Mouse (Mus musculus): ENCODE results near the gene Ptch2. TPM values are rescaled to one million over a fixed set of nuclear protein-coding genes. Genes with fewer than 3 reads are reported as not detected.

The Ptch2 gene
- polyA plus RNA-seq, 1 experiment from 2014 or later = 3.6 TPM

- WGBS = 89% methylated on average over 18 of the region's 18 CpGs
Observed at GRCm38 (mm10) chr4:117107813-117108523, 12.1 kb downstream of the Ptch2 start.

GRCm38 (mm10) chr4:117108524-117108849 is 12.6 kb downstream of the Ptch2 start:
- H3K27ac ChIP-seq (ENCODE audit: low read length) = no peak overlapping the region
- H3K4me3 ChIP-seq (ENCODE audit: low read depth, low read length) = no peak overlapping the region
- no peak overlapping the region for H3K9ac ChIP-seq (replicated peaks; ENCODE audit: low read depth)
- no peaks in the 10 kb centered on the region for H3K4me1 ChIP-seq (ENCODE audit: insufficient read depth, low read depth, low read length)
- TF ChIP-seq EP300 (IDR thresholded peaks at IDR 0.05) (no peak), CTCF (IDR thresholded peaks at IDR 0.05) (no peak)
- no peak for ATAC-seq
- no peaks in the 10 kb centered on the region for H3K36me3 ChIP-seq (ENCODE audit: insufficient read depth, low read length)
- H3K27me3 ChIP-seq (replicated peaks; ENCODE audit: insufficient read depth, low read length) = no peaks in the 10 kb centered on the region
- no peak for DNase-seq (ENCODE audit: low spot score)
- no peak overlapping the region for H3K4me2 ChIP-seq (replicated peaks; ENCODE audit: low read depth, low read length)
- 97% methylated on average over 6 of the region's 6 CpGs for WGBS
- H3K9me3 ChIP-seq (ENCODE audit: low read length) = no peaks in the 10 kb centered on the region

More at GRCm38 (mm10) chr4:117107813-117108523, 12.1 kb downstream of the Ptch2 start:
- no peak overlapping the region for H3K4me2 ChIP-seq (replicated peaks; ENCODE audit: low read depth, low read length)
- no peak overlapping the region for H3K9ac ChIP-seq (replicated peaks; ENCODE audit: low read depth)
- H3K4me1 ChIP-seq (ENCODE audit: insufficient read depth, low read depth, low read length) = no peaks in the 10 kb centered on the region
- no peak for DNase-seq (ENCODE audit: low spot score)
- ATAC-seq = no peak
- no peaks in the 10 kb centered on the region for H3K27me3 ChIP-seq (replicated peaks; ENCODE audit: insufficient read depth, low read length)
- TF ChIP-seq EP300 (IDR thresholded peaks at IDR 0.05) = no peak
- TF ChIP-seq CTCF (IDR thresholded peaks at IDR 0.05) = no peak
- no peak overlapping the region for H3K27ac ChIP-seq (ENCODE audit: low read length)
- no peaks in the 10 kb centered on the region for H3K36me3 ChIP-seq (ENCODE audit: insufficient read depth, low read length)
- H3K9me3 ChIP-seq (ENCODE audit: low read length) = no peaks in the 10 kb centered on the region
- no peak overlapping the region for H3K4me3 ChIP-seq (ENCODE audit: low read depth, low read length)

- H3K36me3 ChIP-seq (ENCODE audit: insufficient read depth, low read length) = no peaks in the 10 kb centered on the region
- no peak overlapping the region for H3K9ac ChIP-seq (replicated peaks; ENCODE audit: low read depth)
- ATAC-seq = no peak
- H3K4me1 ChIP-seq (ENCODE audit: insufficient read depth, low read depth, low read length) = no peaks in the 10 kb centered on the region
- H3K27me3 ChIP-seq (replicated peaks; ENCODE audit: insufficient read depth, low read length) = no peaks in the 10 kb centered on the region
- TF ChIP-seq EP300 (IDR thresholded peaks at IDR 0.05) (no peak), CTCF (IDR thresholded peaks at IDR 0.05) (no peak)
- no peak overlapping the region for H3K27ac ChIP-seq (ENCODE audit: low read length)
- H3K4me2 ChIP-seq (replicated peaks; ENCODE audit: low read depth, low read length) = no peak overlapping the region
- WGBS = 90% methylated on average over 25 of the region's 25 CpGs
- H3K4me3 ChIP-seq (ENCODE audit: low read depth, low read length) = no peak overlapping the region
- no peaks in the 10 kb centered on the region for H3K9me3 ChIP-seq (ENCODE audit: low read length)
- DNase-seq (ENCODE audit: low spot score) = no peak
Observed at GRCm38 (mm10) chr4:117109330-117109729, 13.5 kb downstream of the Ptch2 start.

GRCm38 (mm10) chr4:117110249-117110648 is 14.4 kb downstream of the Ptch2 start:
- DNase-seq (ENCODE audit: low spot score) (no peak), ATAC-seq (no peak)
- Histone ChIP-seq H3K27ac (ENCODE audit: low read length) (no peak overlapping the region), H3K4me1 (ENCODE audit: insufficient read depth, low read depth, low read length) (no peaks in the 10 kb centered on the region), H3K4me2 (replicated peaks; ENCODE audit: low read depth, low read length) (no peak overlapping the region), H3K9me3 (ENCODE audit: low read length) (no peaks in the 10 kb centered on the region), H3K4me3 (ENCODE audit: low read depth, low read length) (no peak overlapping the region), H3K27me3 (replicated peaks; ENCODE audit: insufficient read depth, low read length) (no peaks in the 10 kb centered on the region), H3K36me3 (ENCODE audit: insufficient read depth, low read length) (no peaks in the 10 kb centered on the region), H3K9ac (replicated peaks; ENCODE audit: low read depth) (no peak overlapping the region)
- TF ChIP-seq CTCF (IDR thresholded peaks at IDR 0.05) = no peak
- WGBS = 92% methylated on average over 13 of the region's 13 CpGs

GRCm38 (mm10) chr4:117110985-117111384 is 15.1 kb downstream of the Ptch2 start:
- TF ChIP-seq EP300 (IDR thresholded peaks at IDR 0.05) = no peak
- no peak for TF ChIP-seq CTCF (IDR thresholded peaks at IDR 0.05)
- no peak overlapping the region for H3K4me2 ChIP-seq (replicated peaks; ENCODE audit: low read depth, low read length)
- no peak overlapping the region for H3K9ac ChIP-seq (replicated peaks; ENCODE audit: low read depth)
- H3K4me1 ChIP-seq (ENCODE audit: insufficient read depth, low read depth, low read length) = no peaks in the 10 kb centered on the region
- no peak for DNase-seq (ENCODE audit: low spot score)
- H3K4me3 ChIP-seq (ENCODE audit: low read depth, low read length) = no peak overlapping the region
- no peaks in the 10 kb centered on the region for H3K9me3 ChIP-seq (ENCODE audit: low read length)
- no peak overlapping the region for H3K27ac ChIP-seq (ENCODE audit: low read length)
- no peak for ATAC-seq
- no peaks in the 10 kb centered on the region for H3K36me3 ChIP-seq (ENCODE audit: insufficient read depth, low read length)
- no peaks in the 10 kb centered on the region for H3K27me3 ChIP-seq (replicated peaks; ENCODE audit: insufficient read depth, low read length)
- WGBS = 90% methylated on average over 11 of the region's 11 CpGs

- Histone ChIP-seq H3K27ac (ENCODE audit: low read length) (no peak overlapping the region), H3K4me2 (replicated peaks; ENCODE audit: low read depth, low read length) (no peak overlapping the region), H3K27me3 (replicated peaks; ENCODE audit: insufficient read depth, low read length) (no peaks in the 10 kb centered on the region), H3K36me3 (ENCODE audit: insufficient read depth, low read length) (no peaks in the 10 kb centered on the region), H3K4me1 (ENCODE audit: insufficient read depth, low read depth, low read length) (no peaks in the 10 kb centered on the region), H3K9ac (replicated peaks; ENCODE audit: low read depth) (no peak overlapping the region), H3K9me3 (ENCODE audit: low read length) (no peaks in the 10 kb centered on the region), H3K4me3 (ENCODE audit: low read depth, low read length) (no peak overlapping the region)
- TF ChIP-seq CTCF (IDR thresholded peaks at IDR 0.05) (no peak), EP300 (IDR thresholded peaks at IDR 0.05) (no peak)
- ATAC-seq (no peak), DNase-seq (ENCODE audit: low spot score) (no peak)
- WGBS = 94% methylated on average over 1 of the region's 1 CpGs
Observed at GRCm38 (mm10) chr4:117113237-117113636, 17.4 kb downstream of the Ptch2 start.

- TF ChIP-seq EP300 (IDR thresholded peaks at IDR 0.05) (no peak), CTCF (IDR thresholded peaks at IDR 0.05) (no peak)
- Histone ChIP-seq H3K9me3 (ENCODE audit: low read length) (no peaks in the 10 kb centered on the region), H3K4me3 (ENCODE audit: low read depth, low read length) (no peak overlapping the region), H3K4me1 (ENCODE audit: insufficient read depth, low read depth, low read length) (no peaks in the 10 kb centered on the region; the same call in 1 of the 2 replicates), H3K27me3 (replicated peaks; ENCODE audit: insufficient read depth, low read length) (no peaks in the 10 kb centered on the region), H3K36me3 (ENCODE audit: insufficient read depth, low read length) (no peaks in the 10 kb centered on the region), H3K27ac (ENCODE audit: low read length) (no peak overlapping the region), H3K9ac (replicated peaks; ENCODE audit: low read depth) (no peak overlapping the region), H3K4me2 (replicated peaks; ENCODE audit: low read depth, low read length) (no peak overlapping the region)
- no peak for ATAC-seq
- DNase-seq (ENCODE audit: low spot score) = no peak
- WGBS = 87% methylated on average over 5 of the region's 5 CpGs
Observed at GRCm38 (mm10) chr4:117115592-117115991, 19.7 kb downstream of the Ptch2 start.
